Mouse (Mus musculus): ENCODE data around the gene Fn3krp.

Fn3krp gene

GRCm38 (mm10) chr11:121451216-121451726 lies 30.1 kb downstream of the Fn3krp start:
- no peak for DNase-seq

GRCm38 (mm10) chr11:121451753-121452635 lies 30.8 kb downstream of the Fn3krp start, which contains the start of gene Tbcd:
TSS of gene Tbcd (plus strand) at chr11:121451949.
- peak; percentile 92 for DNase-seq

- DNase-seq, result no peak
These were observed 36.7 kb downstream of the Fn3krp start for GRCm38 (mm10) chr11:121457874-121458273.

- DNase-seq, result no peak
These were observed 46.2 kb downstream of the Fn3krp start for GRCm38 (mm10) chr11:121467408-121467807.

GRCm38 (mm10) chr11:121474831-121475230 lies 53.6 kb downstream of the Fn3krp start:
- no peak for DNase-seq

GRCm38 (mm10) chr11:121475699-121476415 lies 54.7 kb downstream of the Fn3krp start:
- peak; percentile 83 for DNase-seq

- no peak for DNase-seq
These were observed 58.4 kb downstream of the Fn3krp start for GRCm38 (mm10) chr11:121479476-121480203.

Data from lung, postnatal 14 days (tissue).